Mouse (Mus musculus) neural tube, embryonic 11.5 days (tissue): ENCODE results near the gene Tcap. TPM values are rescaled to one million over a fixed set of nuclear protein-coding genes. Genes with fewer than 3 reads are reported as not detected.

Experiments
- ATAC-seq: fragments of 200-750 bp; cut with Nextera tagmentation; 2 replicates; pipeline ENCODE4 v1.8.0; 2017; ENCODE audit warnings: moderate number of reproducible peaks, mild to moderate bottlenecking, moderate TSS enrichment, moderate library complexity; ENCODE audit not compliant: insufficient read depth, low FRiP score, low TSS enrichment
- DNase-seq: peaks from one replicate; pipeline ENCODE4 v3.0.0-alpha.2; 2015; ENCODE audit warnings: low spot score
- H3K27ac ChIP-seq: fragments of 300-500 bp; sonication (generic); 2 replicates; pipeline ENCODE4 v1.5.1; 2014; ENCODE audit warnings: low read depth, mild to moderate bottlenecking, low read length
- H3K27me3 ChIP-seq: fragments of 300-500 bp; sonication (generic); 2 replicates; pipeline ENCODE4 v1.6.1; 2014; ENCODE audit warnings: mild to moderate bottlenecking, low read length, mixed read lengths; ENCODE audit not compliant: control insufficient read depth, insufficient read depth
- H3K36me3 ChIP-seq: fragments of 300-500 bp; sonication (generic); 2 replicates; pipeline ENCODE4 v1.6.1; 2014; ENCODE audit warnings: mild to moderate bottlenecking, low read length, moderate library complexity, mixed read lengths; ENCODE audit not compliant: control insufficient read depth, insufficient read depth
- H3K4me1 ChIP-seq: fragments of 300-500 bp; sonication (generic); 2 replicates; pipeline ENCODE4 v1.6.1; 2014; ENCODE audit warnings: low read length, mixed read lengths; ENCODE audit not compliant: control insufficient read depth, insufficient read depth
- H3K4me2 ChIP-seq: fragments of 300-500 bp; sonication (generic); 2 replicates; pipeline ENCODE4 v1.6.1; 2014; ENCODE audit warnings: low read depth, mild to moderate bottlenecking, moderate library complexity
- H3K4me3 ChIP-seq: fragments of 300-500 bp; sonication (generic); 2 replicates; pipeline ENCODE4 v1.5.1; 2014; ENCODE audit warnings: low read depth, low read length
- H3K9ac ChIP-seq: fragments of 300-500 bp; sonication (generic); 2 replicates; pipeline ENCODE4 v1.6.1; 2014; ENCODE audit warnings: mild to moderate bottlenecking, low read length
- H3K9me3 ChIP-seq: fragments of 300-500 bp; sonication (generic); 2 replicates; pipeline ENCODE4 v1.6.1; 2016; ENCODE audit warnings: low read length; ENCODE audit not compliant: control insufficient read depth
- WGBS: fragments of 180-500 bp; shearing (Covaris S2); extraction: QIAGEN DNeasy Blood & Tissue Kit; methylation state at CpG from one replicate; pipeline ENCODE4 v1.1.7; 2014; 5-methylcytosine and 5-hydroxymethylcytosine counted together
- polyA plus RNA-seq: library from polyadenylated mRNA; unstranded; fragments of >200 nt; fragmentation: Nextera tagmentation; extraction: Ambion mirVana; gene quantifications from 2 replicates; pipeline ENCODE4 v1.2.1, GENCODE M21; 2014

Tcap gene
- polyA plus RNA-seq: 3.1 and 3.9 TPM in 2 replicates

DNA sequence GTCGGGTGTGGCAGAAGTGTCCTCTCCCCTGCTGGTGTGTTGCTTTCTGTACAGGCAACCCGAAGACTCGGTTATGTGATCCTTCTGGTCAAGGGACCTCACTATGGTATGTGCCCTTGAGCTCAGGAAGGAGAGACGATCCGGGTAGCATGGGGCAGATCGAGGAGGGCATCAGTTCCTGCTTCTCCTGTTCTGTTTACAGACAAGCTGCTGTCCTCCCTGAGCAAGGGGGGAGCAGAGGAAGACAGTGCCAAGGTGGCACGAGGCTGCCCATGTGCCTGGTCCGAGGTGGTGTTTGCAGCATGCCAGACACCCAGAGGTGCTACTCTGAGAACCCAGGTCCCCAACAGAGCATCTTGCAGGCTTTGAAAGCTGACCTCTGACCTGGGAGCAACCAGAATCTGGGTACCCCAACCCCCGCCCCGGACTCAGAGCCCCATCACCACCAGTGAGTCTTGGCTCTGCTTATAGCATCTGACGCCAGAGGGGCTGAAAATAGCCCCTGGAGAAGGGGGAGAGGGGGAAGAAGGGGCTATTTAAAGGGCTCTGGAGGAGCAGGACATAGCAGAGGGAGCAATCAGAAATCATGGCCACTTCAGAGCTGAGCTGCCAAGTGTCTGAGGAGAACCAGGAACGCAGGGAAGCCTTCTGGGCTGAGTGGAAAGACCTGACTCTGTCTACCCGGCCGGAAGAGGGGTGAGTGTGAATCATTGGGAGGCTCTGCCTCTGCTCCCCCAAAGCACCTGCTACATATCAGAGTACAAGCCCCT is at the start of gene Tcap:
Gene Tcap, plus strand, starts transcription at position 551 of the 770 bp plus-strand sequence.
- no peak within 1 kb of the TSS for H3K9ac ChIP-seq
- no peak within 1 kb of the TSS for H3K4me3 ChIP-seq
- no peak within 1 kb of the TSS for H3K27ac ChIP-seq
- H3K4me2 ChIP-seq: no peak within 1 kb of the TSS
- 60% methylated on average over 14 of the region's 14 CpGs for WGBS
- H3K27me3 ChIP-seq: peaks cover 27% of the 10 kb centered on the region
- H3K36me3 ChIP-seq: peaks cover 6% of the 10 kb centered on the region; the same call in 1 of the 2 replicates
- DNase-seq (no peak), ATAC-seq (no peak)
- H3K4me1 ChIP-seq: no peaks in the 10 kb centered on the region
- no peaks in the 10 kb centered on the region for H3K9me3 ChIP-seq

DNA sequence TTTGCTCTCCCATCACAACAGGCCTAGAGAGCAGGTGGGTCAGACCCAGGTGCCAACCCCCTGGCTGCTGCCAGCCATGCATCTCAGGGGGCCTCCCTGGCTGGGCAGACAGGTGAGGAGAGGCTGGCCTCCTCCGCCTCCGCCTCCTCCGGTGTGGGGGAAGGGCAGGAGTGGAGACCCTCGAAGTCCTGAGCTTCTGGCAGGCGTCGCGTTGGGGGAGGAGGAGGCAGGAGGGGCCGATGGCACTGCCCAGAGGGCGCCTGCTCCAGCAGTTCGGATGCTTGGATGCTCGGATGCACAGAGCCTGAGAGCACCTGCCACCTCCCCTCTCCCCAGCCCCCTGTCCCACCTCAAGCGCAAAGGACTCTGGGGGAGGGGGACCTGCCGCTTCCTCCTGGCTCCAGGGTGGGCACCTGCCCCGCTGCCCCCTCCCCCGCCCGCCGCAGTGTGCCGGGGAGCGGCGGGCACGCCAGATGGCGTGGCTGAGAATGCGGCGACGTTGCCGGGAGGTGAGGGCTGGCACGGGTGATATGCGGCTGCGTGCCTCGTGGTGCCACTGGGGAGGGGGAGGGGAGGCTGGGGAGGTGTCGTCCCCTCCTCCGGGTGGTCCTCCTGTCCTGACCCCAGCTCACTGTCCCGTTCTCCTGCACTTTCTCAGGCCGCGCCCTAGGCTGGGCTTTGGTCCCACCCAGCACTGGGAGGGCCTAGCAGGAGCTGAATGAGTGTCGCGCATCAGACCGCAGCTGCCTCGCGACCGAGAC is 49.5 kb upstream of the Tcap start:
- ATAC-seq (no peak), DNase-seq (no peak)
- WGBS: 3% methylated on average over 36 of the region's 41 CpGs
- H3K4me3 ChIP-seq: no peak overlapping the region
- H3K9ac ChIP-seq: no peak overlapping the region
- no peak overlapping the region for H3K27ac ChIP-seq
- peak overlapping the region; percentile 31 for H3K4me2 ChIP-seq
- no peaks in the 10 kb centered on the region for H3K36me3 ChIP-seq
- peaks cover 9% of the 10 kb centered on the region for H3K4me1 ChIP-seq
- H3K9me3 ChIP-seq: no peaks in the 10 kb centered on the region
- peaks cover 95% of the 10 kb centered on the region for H3K27me3 ChIP-seq

DNA sequence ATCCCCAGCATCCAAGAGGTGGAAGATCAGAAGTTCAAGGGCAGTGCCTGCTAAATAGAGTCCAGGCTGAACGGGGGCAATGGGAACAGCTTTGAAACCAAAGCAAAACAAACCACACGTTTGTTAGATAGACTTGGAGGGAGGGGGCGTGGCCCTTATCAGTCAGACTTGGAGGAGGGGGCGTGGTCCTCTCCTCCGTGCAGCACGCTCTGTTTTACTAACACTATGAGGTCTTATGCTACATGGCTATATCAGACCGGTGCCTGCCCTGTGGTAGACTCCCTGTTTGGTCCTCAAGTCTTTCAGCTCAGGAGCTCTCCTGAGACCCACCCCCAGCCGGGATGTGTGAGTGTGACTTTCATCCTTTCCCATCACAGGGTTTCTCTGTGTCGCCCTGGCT is 48.4 kb upstream of the Tcap start:
- Histone ChIP-seq H3K4me1 (peaks cover 11% of the 10 kb centered on the region), H3K4me3 (no peak overlapping the region), H3K27me3 (peaks cover 95% of the 10 kb centered on the region), H3K9me3 (no peaks in the 10 kb centered on the region), H3K9ac (no peak overlapping the region), H3K36me3 (no peaks in the 10 kb centered on the region), H3K27ac (no peak overlapping the region), H3K4me2 (no peak overlapping the region)
- DNase-seq (no peak), ATAC-seq (no peak)
- WGBS: 4% methylated on average over 8 of the region's 9 CpGs

DNA sequence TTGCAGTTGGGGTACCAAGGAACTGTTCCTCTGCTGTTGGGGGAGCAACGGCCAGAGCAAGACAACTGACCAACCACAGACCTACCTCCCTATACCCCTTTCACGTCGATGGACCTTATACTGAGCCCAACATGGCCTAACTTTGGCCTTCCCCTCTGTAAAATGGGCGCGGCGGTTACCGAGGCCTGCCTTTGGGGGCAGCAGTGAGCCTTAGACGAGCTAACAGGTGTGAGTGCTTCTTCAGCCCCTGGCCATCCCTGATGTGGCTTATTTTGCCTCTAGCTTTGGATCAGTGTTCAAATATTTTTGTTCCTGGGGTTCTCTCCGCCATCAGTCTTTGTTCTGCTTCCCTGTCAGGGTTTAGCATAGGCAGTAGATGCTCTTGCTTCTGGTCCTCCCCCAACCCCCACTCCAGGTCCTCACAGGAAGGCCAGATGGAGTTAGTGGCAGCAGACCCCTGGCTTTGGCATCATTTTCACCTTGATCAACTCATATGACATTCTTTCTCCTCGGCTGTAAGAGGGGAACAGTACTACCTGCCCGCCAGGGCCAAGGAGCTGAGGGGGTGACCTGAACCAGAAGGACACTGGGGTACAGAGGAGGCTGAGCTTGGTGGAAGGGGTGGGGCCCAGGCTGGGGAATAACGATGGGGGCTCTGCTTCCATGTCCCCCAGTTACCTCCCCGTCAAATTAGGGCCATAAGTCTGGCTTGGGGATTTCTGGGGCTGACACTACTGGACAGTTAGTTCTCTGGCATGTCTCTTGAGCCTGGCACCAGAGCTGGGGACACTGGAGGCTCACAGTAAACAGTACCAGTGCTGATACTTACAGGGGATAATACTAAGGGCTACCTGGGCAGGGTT is 47.1 kb upstream of the Tcap start:
- no peaks in the 10 kb centered on the region for H3K36me3 ChIP-seq
- H3K9me3 ChIP-seq: no peaks in the 10 kb centered on the region
- H3K27ac ChIP-seq: no peak overlapping the region
- H3K27me3 ChIP-seq: peaks cover 93% of the 10 kb centered on the region
- WGBS: 19% methylated on average over 13 of the region's 13 CpGs
- no peak overlapping the region for H3K4me3 ChIP-seq
- H3K9ac ChIP-seq: no peak overlapping the region
- H3K4me2 ChIP-seq: no peak overlapping the region
- peaks cover 11% of the 10 kb centered on the region for H3K4me1 ChIP-seq
- ATAC-seq: no peak
- no peak for DNase-seq

DNA sequence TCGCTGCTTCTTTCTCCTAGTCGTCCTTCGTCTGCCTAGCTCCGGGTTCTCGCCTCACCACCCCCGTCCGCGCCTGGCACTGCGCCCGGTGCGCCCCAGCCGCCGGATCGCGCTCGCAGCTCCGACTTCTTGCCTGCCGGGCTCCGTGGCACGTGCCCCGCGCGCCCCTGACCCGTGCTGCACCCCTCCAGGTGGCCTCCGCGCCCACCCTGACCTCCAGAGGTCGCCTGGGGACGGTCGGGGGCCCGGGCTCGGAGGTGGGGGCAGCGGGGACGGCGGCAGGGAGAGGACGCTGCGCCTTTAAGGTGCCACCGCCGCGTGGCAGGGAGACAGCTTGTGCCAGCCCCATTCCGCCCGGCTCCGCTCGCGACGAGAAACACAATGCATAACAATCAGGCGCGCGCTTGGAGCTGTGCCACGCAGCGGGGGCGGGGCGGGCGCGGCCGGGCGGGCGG is 45.1 kb upstream of the Tcap start:
- no peak for ATAC-seq
- DNase-seq: no peak
- Histone ChIP-seq H3K36me3 (no peaks in the 10 kb centered on the region), H3K4me3 (peak overlapping the region; percentile 44), H3K9me3 (no peaks in the 10 kb centered on the region), H3K27me3 (peaks cover 92% of the 10 kb centered on the region), H3K4me1 (peaks cover 13% of the 10 kb centered on the region), H3K9ac (peak overlapping the region; percentile 29; the same call in 1 of the 2 replicates), H3K27ac (no peak overlapping the region), H3K4me2 (peak overlapping the region; percentile 73)
- under 1% methylated on average over 52 of the region's 57 CpGs for WGBS

DNA sequence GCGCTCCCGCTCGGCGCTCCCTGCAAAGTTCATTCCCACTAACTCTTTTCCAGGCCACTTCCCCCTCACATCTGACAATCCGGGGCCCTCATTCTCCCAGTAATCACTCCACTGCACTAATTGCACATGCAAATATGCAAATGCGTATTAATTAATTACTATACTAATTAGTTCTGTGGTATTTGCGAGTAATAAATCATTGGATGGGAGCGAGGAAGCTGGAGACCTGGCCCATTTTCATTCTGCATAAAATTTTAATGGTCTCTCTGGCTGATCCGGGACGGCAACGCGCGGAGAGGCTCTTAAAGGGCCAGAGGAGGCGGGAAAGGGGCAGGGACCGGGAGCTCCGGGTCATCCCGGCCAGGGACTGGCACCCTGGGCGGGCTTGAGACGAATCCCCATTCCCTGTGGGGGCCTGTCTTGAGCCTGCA is 44.5 kb upstream of the Tcap start:
- H3K27me3 ChIP-seq: peaks cover 89% of the 10 kb centered on the region
- WGBS: 0% methylated on average over 18 of the region's 19 CpGs
- H3K36me3 ChIP-seq: no peaks in the 10 kb centered on the region
- peak overlapping the region; percentile 73 for H3K4me2 ChIP-seq
- no peaks in the 10 kb centered on the region for H3K9me3 ChIP-seq
- H3K9ac ChIP-seq: peak overlapping the region; percentile 29; the same call in 1 of the 2 replicates
- peak overlapping the region; percentile 44 for H3K4me3 ChIP-seq
- ATAC-seq (no peak), DNase-seq (no peak)
- H3K27ac ChIP-seq: no peak overlapping the region
- H3K4me1 ChIP-seq: peaks cover 13% of the 10 kb centered on the region

DNA sequence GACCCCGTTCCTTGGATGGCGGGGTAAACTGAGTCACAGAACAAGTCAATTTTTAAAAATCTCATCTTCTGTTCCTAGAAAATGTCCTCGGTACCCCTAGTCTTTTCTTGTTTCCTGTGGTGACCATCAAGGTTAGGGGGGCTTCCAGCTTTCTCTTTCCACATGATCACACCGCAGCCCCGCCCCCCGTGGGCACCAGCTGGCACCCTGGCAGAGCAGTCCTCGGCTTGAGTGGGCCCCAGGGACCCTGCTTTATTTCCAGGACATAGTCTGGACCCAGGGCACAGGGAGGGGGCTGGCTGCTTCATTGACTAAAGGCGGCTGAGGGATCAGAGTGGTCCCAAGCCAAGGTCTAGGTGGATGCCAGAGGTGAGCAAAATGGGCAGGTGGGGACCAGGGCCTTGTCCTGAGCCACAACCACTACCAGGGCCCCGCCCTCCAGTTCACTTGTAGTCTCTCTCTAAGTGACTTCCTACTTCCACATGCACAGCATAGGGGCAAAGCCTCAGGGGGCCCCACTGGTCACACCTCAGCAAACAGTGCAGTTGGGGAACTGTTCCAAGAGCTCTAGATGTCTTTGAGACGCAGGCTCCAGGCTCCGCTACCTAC is 43.8 kb upstream of the Tcap start:
- ATAC-seq (no peak), DNase-seq (no peak)
- no peak overlapping the region; the same call in 1 of the 2 replicates for H3K4me3 ChIP-seq

DNA sequence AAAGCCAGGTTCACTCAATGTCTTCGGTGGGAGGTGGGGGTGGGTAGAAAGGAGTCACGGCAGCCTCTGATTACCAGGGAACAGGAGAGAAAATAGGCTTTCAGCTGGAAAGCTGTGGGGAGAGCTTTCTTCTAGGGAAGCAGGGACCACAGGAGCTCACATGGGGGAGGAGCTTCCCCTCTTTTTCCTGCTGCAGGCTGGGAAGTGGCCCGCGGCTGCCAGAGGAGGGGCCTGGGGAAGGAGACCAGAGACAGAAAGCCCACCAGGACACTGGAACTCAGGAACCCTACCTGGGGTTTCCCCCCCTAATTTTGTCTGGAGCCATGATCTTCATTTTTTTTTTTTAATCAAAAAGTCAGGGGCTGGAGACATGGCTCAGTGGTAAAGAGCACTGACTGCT is 43.0 kb upstream of the Tcap start:
- Histone ChIP-seq H3K9me3 (no peaks in the 10 kb centered on the region), H3K36me3 (no peaks in the 10 kb centered on the region), H3K4me3 (no peak overlapping the region), H3K27me3 (peaks cover 85% of the 10 kb centered on the region), H3K9ac (no peak overlapping the region), H3K27ac (no peak overlapping the region), H3K4me2 (no peak overlapping the region), H3K4me1 (peaks cover 13% of the 10 kb centered on the region)
- ATAC-seq (no peak), DNase-seq (no peak)
- 3% methylated on average over 4 of the region's 4 CpGs for WGBS

More for the DNA sequence above, 43.8 kb upstream of the Tcap start:
- Histone ChIP-seq H3K9ac (no peak overlapping the region), H3K4me2 (no peak overlapping the region), H3K9me3 (no peaks in the 10 kb centered on the region), H3K36me3 (no peaks in the 10 kb centered on the region), H3K27ac (no peak overlapping the region), H3K27me3 (peaks cover 86% of the 10 kb centered on the region), H3K4me1 (peaks cover 13% of the 10 kb centered on the region)
- 8% methylated on average over 11 of the region's 11 CpGs for WGBS
